Mouse (Mus musculus) NIH3T3 (cell line): Measurements from ENCODE around the gene Tmem74b.
A peak's percentile ranks its signal among the peaks of the same experiment; 100 is the strongest.

Experiments
- DNase-seq: peaks from one replicate; pipeline ENCODE4 v3.0.0-alpha.2; 2012; ENCODE audit warnings: low read depth

Gene Tmem74b

DNA sequence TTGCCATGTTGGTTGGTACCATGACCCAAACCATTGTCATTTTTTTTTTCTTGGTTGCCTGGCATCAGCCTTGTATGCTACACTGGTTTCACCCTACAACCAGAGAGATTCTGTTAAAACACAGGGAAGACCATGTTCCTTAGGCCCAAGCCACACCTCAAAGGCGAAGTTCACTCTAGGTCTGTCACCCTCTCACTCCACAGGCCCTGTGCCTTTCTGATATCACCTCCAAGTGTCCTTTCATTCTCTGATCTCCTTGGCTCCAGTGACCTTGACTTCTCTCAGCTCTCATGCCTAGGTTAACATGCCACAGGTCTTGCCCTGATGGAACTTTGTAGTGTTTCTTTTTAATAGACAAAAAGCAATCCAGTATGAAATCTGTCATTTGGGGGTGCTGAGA is 40.3 kb downstream of the Tmem74b start:
- no peak for DNase-seq

DNA sequence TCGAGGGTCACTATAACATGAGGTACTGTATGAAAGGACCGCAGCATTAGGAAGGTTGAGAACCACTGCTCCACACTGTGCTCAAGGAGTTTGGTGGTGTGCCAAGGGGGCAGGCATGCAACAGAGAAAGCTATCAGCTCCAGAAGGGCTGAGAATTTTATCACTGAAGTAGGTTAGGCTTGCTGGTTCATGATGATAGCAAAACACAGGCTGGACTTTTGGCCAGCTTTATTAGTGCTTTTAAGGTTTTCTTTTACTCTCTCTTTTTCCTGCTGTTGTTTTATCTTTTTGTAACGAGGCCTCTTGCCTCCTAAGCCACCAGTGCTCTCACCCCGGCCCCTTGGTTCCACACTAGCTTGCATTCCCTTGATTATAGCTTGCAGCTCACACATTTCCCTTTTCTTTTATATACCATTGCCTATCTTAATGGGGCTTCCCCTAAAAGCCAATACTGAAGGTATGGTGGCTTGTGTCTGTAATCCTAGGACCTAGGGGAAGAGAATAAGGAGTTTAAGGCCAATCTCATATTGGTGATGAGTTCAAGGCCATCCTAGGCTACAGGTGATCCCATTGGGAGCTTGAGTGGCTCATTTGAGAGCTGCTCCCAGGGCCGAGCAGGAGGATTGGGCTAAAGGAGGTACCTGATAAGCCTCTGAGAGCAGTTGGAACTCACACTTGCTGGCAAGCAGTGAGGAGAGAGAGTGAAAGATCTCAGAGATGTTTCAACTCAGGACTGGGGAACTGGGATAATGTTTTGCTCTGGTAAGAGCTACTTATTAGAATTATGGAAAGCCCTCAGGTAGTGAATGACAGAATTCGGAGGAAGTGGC is 41.3 kb downstream of the Tmem74b start:
- no peak for DNase-seq

DNA sequence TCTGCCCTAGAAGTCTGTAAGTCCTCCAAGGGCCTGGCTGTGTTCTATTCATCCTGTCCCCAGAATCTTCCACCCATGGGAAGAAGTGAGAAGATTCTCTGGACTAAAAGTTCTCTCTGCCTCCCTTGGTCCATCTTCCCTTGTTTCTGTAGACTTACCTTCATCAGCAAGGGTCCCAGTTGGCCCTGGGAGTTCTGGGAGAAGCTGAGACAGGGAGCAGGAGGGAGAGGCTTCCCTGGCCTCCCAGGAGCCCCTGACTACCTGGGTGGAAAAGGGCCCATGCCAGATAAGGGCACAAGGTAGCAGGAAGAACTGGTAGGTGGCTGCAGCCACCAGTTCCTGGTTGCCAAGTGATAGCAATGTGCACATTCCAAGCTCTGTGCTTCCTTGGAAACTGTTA is 42.0 kb downstream of the Tmem74b start, which contains the start of gene Psmf1:
Gene Psmf1 (minus strand): TSS at position 342 of the 400 bp plus-strand sequence.
- no peak for DNase-seq

DNA sequence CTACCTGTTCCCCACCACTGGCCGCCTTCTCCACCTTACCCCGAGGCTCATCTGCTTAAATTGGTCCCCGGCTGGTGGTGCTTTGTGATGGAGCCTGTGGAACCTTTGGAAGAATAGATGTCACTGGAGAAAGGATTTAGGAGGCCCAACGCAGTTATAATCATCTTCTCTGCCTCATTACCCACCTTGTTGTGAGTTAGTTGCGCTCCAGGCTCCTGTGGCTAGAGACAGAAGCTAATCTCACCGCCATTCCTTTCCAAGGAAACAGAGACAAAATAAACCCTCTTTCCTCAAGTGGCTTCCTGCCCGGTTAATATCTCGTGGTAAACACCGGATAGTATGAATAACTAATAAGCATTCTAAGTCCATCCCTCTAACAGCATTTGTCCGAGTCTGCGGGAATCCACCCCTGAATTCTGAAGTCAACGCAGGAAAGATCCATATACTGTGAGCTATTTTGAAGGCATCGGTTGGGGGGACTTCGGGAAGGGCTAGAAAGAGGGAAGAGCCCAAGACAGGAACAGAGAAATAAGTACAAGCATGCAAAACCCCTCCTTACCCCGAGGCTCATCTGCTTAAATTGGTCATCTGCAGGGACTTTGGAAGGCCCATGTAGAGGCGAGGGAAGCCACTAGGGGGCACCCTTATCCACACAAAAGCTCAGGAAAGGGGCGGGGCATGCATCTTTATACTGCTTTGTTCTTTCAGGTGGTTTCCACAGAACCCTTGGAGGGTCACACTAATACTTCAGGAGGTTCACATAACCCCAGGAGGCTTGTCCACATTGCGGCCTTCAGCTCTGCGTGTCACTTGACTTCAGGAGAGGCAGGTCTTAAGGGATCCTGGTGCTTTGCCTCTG is 46.3 kb downstream of the Tmem74b start:
- DNase-seq, result peak; percentile 85

DNA sequence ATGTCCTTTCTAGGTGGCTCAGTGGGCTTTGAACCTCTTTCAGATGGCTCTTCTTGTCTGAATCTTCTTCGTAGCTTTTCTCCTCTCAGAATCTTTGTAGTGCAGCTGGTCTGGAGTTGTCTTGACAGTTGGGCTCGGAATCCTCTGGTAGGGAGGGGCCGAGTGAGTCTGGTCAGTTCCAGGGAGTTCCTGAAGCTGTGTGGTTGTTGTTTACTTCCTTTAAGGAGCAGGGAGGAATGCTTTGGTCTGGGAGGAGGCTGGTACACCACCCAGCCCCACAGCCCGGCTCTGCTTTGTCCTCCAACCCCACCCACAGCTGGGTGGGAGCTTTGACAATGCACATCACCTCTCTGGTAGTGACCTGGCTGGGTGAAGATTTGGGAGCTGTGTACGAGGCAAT is 49.5 kb downstream of the Tmem74b start:
- DNase-seq, result no peak

DNA sequence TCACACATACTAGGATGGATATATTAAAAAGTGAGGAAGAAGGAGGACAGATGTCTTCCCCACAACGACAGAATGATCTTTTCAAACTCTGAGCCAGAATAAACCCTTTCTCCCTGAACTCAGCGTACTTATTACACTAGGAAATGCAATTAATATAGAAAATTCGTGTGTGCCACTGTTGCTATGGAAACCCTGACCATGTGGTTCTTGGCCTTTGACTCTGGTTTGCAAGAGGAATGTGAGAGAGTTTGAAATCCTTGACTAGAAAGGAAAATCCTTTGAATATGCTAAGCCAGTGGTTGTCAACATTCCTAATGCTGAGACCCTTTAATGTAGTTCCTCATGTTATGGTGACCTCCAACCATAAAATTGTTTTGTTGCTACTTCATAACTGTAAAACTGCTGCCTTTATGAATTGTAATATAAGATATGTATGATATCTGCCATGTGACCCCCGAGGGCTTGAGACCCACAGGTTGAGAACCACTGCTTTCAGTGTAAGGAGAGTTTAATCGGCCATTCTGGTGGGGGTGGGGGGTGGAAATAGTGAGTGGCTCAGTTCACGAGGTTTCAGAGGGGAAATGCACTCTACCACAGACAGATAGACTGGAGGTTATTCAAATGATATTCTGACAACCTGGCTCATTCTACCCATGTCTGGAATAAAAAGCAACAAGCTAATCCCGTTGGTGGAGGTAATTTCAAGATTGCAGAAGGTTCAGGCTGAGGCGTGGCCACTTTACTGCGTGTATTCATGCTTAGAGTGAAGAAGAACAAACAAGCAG is 54.7 kb downstream of the Tmem74b start:
- DNase-seq, result no peak

DNA sequence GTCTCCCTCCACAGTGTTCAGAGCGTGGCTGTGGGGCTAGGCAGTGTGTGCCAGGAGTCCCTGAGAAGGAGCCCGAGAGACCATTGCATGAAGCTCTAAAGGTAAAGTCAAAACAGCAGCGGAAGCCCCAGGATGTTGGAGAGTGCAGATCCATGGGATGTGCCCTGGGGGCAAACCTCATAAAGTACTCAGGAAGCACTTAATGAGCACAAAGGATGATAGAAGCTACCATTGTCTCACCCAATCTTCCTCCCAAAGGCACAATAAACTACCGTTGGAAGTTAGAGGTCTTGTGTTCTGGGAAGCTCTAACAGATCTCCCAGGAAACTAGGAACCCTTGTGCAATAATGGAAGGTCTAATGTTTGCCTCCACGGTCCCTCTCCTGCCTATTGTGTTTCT is 55.6 kb downstream of the Tmem74b start:
- no peak for DNase-seq

DNA sequence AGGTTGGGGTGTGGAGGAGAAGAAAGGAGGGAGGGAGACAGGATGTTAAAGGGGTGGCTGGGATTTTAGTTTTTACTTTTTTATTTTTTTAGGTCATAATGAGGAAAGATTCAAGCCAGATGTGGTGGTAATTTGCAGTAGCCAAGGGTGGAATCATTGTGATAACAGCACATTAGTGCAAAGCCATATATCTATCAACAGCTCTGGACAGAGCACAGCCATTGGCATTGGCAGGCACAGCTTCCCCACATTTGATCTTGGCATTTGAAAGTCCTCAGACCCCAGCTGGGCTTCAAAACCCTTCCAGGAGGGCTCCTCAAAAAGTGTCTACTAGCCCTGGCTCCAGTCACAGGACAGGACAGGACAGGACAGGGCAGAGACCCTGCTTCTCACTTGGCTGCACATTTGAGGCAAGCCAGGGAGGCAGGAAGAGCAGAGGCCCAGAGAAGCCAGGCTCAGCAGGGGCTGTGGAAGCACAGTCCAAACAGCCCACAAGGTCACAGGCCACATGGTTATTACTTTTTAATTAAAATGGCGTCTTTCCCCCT is 57.1 kb downstream of the Tmem74b start:
- no peak for DNase-seq
